Mouse (Mus musculus) cerebellum, adult 11-12 months (tissue): ENCODE measurements around the gene Gm15080.
"Not testable (repeated sequence)": the region's sequence is repeated elsewhere in the genome, so short reads cannot be mapped to it uniquely, and the experiment has no call there.

Experiments used
- DNase-seq: peaks from one replicate; pipeline ENCODE4 v3.0.0; 2022

Gene Gm15080

GRCm38 (mm10) chrX:147992693-147993092, at the start of gene Gm15080:
Gene Gm15080 (plus strand): TSS chrX:147992993.
- DNase-seq, result not testable (repeated sequence)
